Mouse (Mus musculus) ES-Bruce4 (cell line): Measurements from ENCODE around the gene Lamc1.
"Not testable (repeated sequence)": the region's sequence is repeated elsewhere in the genome, so short reads cannot be mapped to it uniquely, and the experiment has no call there.

Experiments used
- CTCF ChIP-seq: IDR thresholded peaks from one replicate; pipeline ENCODE4 v1.8.1; 2011; ENCODE audit warnings: low read depth, low read length
- POLR2A ChIP-seq: IDR thresholded peaks from one replicate; pipeline ENCODE4 v1.8.1; 2011; ENCODE audit warnings: low read length; ENCODE audit not compliant: insufficient read depth

DNA sequence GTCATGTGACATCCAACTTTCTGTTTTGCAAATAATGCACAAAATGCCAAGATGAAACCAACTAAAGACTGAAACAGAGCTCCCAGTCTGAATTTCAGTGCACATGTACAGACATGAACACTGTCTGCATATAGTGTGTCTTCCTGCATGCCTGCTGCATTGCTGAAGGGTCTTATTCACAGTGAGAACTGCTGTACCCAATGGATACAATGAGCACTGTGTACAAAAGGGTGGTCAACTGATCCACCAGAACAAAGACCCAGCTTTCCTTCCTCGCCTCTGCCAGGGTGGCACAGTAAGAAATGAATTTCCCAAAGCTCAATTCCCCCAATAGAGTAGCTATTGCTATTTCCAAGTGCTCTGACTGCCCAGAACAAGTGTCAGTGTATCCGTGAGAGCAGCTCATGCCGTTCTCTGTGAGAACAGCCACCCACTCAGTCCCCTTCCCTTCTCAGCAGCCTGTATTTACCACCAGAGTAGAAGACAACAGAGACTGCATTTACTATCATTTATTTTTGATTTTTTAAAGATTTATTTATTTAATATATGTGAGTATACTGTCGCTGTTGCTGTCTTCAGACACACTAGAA, 34.7 kb downstream of the Lamc1 start:
- not testable (repeated sequence) for TF ChIP-seq CTCF, POLR2A
